ENCODE assay signal across 8 mouse cellular contexts in the genomic region with DNA sequence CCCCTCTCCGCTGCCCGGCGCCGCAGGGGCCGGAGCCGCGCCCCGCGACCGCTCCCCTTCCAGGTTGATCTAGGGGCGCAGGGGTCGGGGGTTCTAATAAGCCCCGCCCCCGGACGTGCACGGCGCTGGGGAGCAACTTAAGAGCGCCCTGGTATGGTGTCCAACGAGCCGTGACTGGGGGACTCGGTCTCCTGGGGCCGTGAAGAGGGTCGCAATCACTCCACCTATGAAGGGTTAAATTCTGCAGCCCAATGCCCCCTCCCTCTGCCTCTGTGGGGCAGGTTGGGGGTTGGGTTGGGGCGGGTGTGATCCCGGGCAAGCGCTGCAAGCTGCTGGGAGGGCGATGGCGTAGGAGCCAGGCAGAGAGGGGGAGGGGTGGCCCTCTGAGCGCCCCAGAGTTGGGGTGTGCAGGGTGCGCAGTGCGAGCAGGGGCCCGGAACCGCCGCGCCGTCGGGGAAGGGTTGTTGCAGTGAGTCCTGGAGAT. TPM values are rescaled to one million over a fixed set of nuclear protein-coding genes. Genes with fewer than 3 reads are reported as not detected.
A peak's percentile ranks its signal among the peaks of the same experiment; 100 is the strongest.
DNase-seq lines count a peak whose midpoint lies in the region; ATAC-seq and TF ChIP-seq lines count a peak whose summit lies in the region.

No protein-coding gene starts in this region.

- peaks cover 22% of the 10 kb centered on the region for H3K79me2 ChIP-seq in myocyte (ENCODE audit: control insufficient read depth, insufficient read depth)

- H3K27ac ChIP-seq in embryonic fibroblast, embryonic 13.5 days (ENCODE audit: insufficient read depth, low read length) = peak overlapping the region; percentile 38; the same call in 1 of the 2 replicates
- peak overlapping the region; percentile 91 for H3K27ac ChIP-seq in heart, embryonic 11.5 days (ENCODE audit: low read depth, low read length)
- peak overlapping the region; percentile 87 for H3K27ac ChIP-seq in kidney, embryonic 15.5 days
- peak overlapping the region; percentile 77 for H3K27ac ChIP-seq in liver, embryonic 12.5 days

- peak; percentile 40 for DNase-seq in 416B (ENCODE audit: low read depth)
- peak; percentile 78 to 91 for DNase-seq in adrenal gland, postnatal 36 days
- peak; percentile 70 to 85 for DNase-seq in spleen, postnatal 4 days (ENCODE audit: low spot score in 2 of 2)

- H3K9ac ChIP-seq in heart, embryonic 11.5 days (ENCODE audit: low read depth, low read length) = peak overlapping the region; percentile 97
- peak overlapping the region; percentile 94 for H3K9ac ChIP-seq in kidney, embryonic 15.5 days
- H3K9ac ChIP-seq in liver, embryonic 12.5 days = peak overlapping the region; percentile 82

- TF ChIP-seq CTCF in embryonic fibroblast, embryonic 13.5 days (IDR thresholded peaks at IDR 0.05; ENCODE audit: borderline replicate concordance, insufficient read depth, low read length) = no peak

- no peaks in the 10 kb centered on the region for H3K36me3 ChIP-seq in heart, embryonic 11.5 days (ENCODE audit: control insufficient read depth, insufficient read depth, low read length)
- no peaks in the 10 kb centered on the region for H3K36me3 ChIP-seq in kidney, embryonic 15.5 days
- no peaks in the 10 kb centered on the region for H3K36me3 ChIP-seq in liver, embryonic 12.5 days
- peaks cover 5% of the 10 kb centered on the region for H3K36me3 ChIP-seq in myocyte (ENCODE audit: control insufficient read depth, insufficient read depth)

- H3K4me2 ChIP-seq in heart, embryonic 11.5 days = peak overlapping the region; percentile 82
- peak overlapping the region; percentile 75 for H3K4me2 ChIP-seq in kidney, embryonic 15.5 days
- H3K4me2 ChIP-seq in liver, embryonic 12.5 days = peak overlapping the region; percentile 97
- H3K4me2 ChIP-seq in myocyte (ENCODE audit: low read depth) = peak overlapping the region; percentile 64

- WGBS in heart, embryonic 11.5 days (ENCODE audit: insufficient replicate concordance) = under 1% methylated on average over 37 of the region's 37 CpGs
- WGBS in kidney, embryonic 15.5 days = 1% methylated on average over 34 of the region's 37 CpGs
- WGBS in liver, embryonic 12.5 days (ENCODE audit: insufficient replicate concordance) = 2% methylated on average over 30 of the region's 37 CpGs

- peak overlapping the region; percentile 42 for H3ac ChIP-seq in myocyte (ENCODE audit: control insufficient read depth, insufficient read length)

- no peaks in the 10 kb centered on the region for H3K9me3 ChIP-seq in heart, embryonic 11.5 days (replicated peaks; ENCODE audit: control insufficient read depth, low read length)
- no peaks in the 10 kb centered on the region for H3K9me3 ChIP-seq in kidney, embryonic 15.5 days (replicated peaks)
- H3K9me3 ChIP-seq in liver, embryonic 12.5 days (replicated peaks) = no peaks in the 10 kb centered on the region

- peak; percentile 34; the same call in 1 of the 2 replicates for TF ChIP-seq POLR2A in embryonic fibroblast, embryonic 13.5 days (IDR thresholded peaks at IDR 0.05; ENCODE audit: low read depth, low read length)
- TF ChIP-seq POLR2A in myocyte (IDR thresholded peaks at IDR 0.05; ENCODE audit: insufficient read length, low read depth) = peak; percentile 51

- no peaks in the 10 kb centered on the region for H3K27me3 ChIP-seq in heart, embryonic 11.5 days (ENCODE audit: control insufficient read depth, insufficient read depth, low read length)
- H3K27me3 ChIP-seq in kidney, embryonic 15.5 days = no peaks in the 10 kb centered on the region
- 0 out of 2 replicates have a peak, but pooled peaks cover 20% of the 10 kb centered on the region for H3K27me3 ChIP-seq in liver, embryonic 12.5 days (replicated peaks)
- no peaks in the 10 kb centered on the region for H3K27me3 ChIP-seq in myocyte (ENCODE audit: control insufficient read depth, insufficient read depth, insufficient read length)

- peaks cover 13% of the 10 kb centered on the region; the same call in 1 of the 2 replicates for H3K4me1 ChIP-seq in embryonic fibroblast, embryonic 13.5 days (ENCODE audit: control insufficient read depth, insufficient read depth, low read length)
- peaks cover 12% of the 10 kb centered on the region for H3K4me1 ChIP-seq in heart, embryonic 11.5 days (ENCODE audit: control insufficient read depth, insufficient read depth, low read length)
- H3K4me1 ChIP-seq in kidney, embryonic 15.5 days = peaks cover 31% of the 10 kb centered on the region
- H3K4me1 ChIP-seq in liver, embryonic 12.5 days = peaks cover 34% of the 10 kb centered on the region

- peak overlapping the region; percentile 88 for H3K4me3 ChIP-seq in embryonic fibroblast, embryonic 13.5 days (ENCODE audit: insufficient read depth, low read length)
- peak overlapping the region; percentile 93 for H3K4me3 ChIP-seq in heart, embryonic 11.5 days (ENCODE audit: low read depth, low read length)
- H3K4me3 ChIP-seq in kidney, embryonic 15.5 days (replicated peaks) = peak overlapping the region; percentile 86
- H3K4me3 ChIP-seq in liver, embryonic 12.5 days = peak overlapping the region; percentile 71
- peak overlapping the region; percentile 59 for H3K4me3 ChIP-seq in myocyte

- ATAC-seq in heart, embryonic 11.5 days (replicated peaks; ENCODE audit: insufficient number of reproducible peaks, low FRiP score, low TSS enrichment) = peak; percentile 68
- ATAC-seq in kidney, embryonic 15.5 days (replicated peaks; ENCODE audit: low FRiP score) = peak; percentile 77
- peak; percentile 75 for ATAC-seq in liver, embryonic 12.5 days

TF ChIP-seq in myocyte, 11 proteins besides CTCF, POLR2A, EP300 and RAD21:
- no peak for TF ChIP-seq TCF3 (IDR thresholded peaks at IDR 0.05; ENCODE audit: insufficient read length, low read depth)
- no peak for TF ChIP-seq SRF (IDR thresholded peaks at IDR 0.05; ENCODE audit: control insufficient read depth, insufficient read length, low read depth)
- TF ChIP-seq MYOD1 (IDR thresholded peaks at IDR 0.05; ENCODE audit: control insufficient read depth in 1 of 3, insufficient read length in 2 of 3, low read depth in 2 of 3) = no peak
- no peak for TF ChIP-seq E2F4 (IDR thresholded peaks at IDR 0.05; ENCODE audit: insufficient read depth)
- no peak for TF ChIP-seq CEBPB (IDR thresholded peaks at IDR 0.05; ENCODE audit: insufficient read depth, poor library complexity, severe bottlenecking)
- no peak for TF ChIP-seq POLR2AphosphoS2 (IDR thresholded peaks at IDR 0.05; ENCODE audit: insufficient read length, low read depth)
- no peak for TF ChIP-seq TCF12 (IDR thresholded peaks at IDR 0.05; ENCODE audit: insufficient read depth, poor library complexity, severe bottlenecking)
- TF ChIP-seq REST (IDR thresholded peaks at IDR 0.05; ENCODE audit: insufficient read depth, insufficient read length) = no peak

RNA-seq across cellular contexts. Expression of gene Zbtb4, which starts 0.5 kb away (rescaled TPM):
- 10 to 100 TPM; 57.7 to 63.8 TPM for total RNA-seq in adrenal gland, postnatal 36 days (2021)
- 22.6 and 28.5 TPM in 2 replicates for polyA plus RNA-seq in embryonic fibroblast, embryonic 13.5 days (2011; ENCODE audit: insufficient read length, low read depth, missing spikeins)
- polyA plus RNA-seq in heart, embryonic 11.5 days (2014; fragmentation: Nextera tagmentation; extraction: Ambion mirVana) = 2.1 and 3.1 TPM in 2 replicates
- 1.9 and 2.8 TPM in 2 replicates for polyA plus RNA-seq in kidney, embryonic 15.5 days (2015; fragmentation: Nextera tagmentation; extraction: Ambion mirVana)
- 0.43 and 0.70 TPM in 2 replicates for polyA plus RNA-seq in liver, embryonic 12.5 days (2016; fragmentation: Nextera tagmentation; extraction: Ambion mirVana)
- polyA plus RNA-seq in myocyte (2012; fragmentation: generic; extraction: Trizol) = 9.4 TPM

RNA-seq across cellular contexts. Expression of gene Slc35g3, which starts 4.4 kb away (rescaled TPM):
- not detected for total RNA-seq in adrenal gland, postnatal 36 days (2021)
- not detected in 2 replicates for polyA plus RNA-seq in embryonic fibroblast, embryonic 13.5 days (2011; ENCODE audit: insufficient read length, low read depth, missing spikeins)
- 0.10 TPM in 1 of 2 replicates, not detected in the other for polyA plus RNA-seq in heart, embryonic 11.5 days (2014; fragmentation: Nextera tagmentation; extraction: Ambion mirVana)
- 0.27 and 0.36 TPM in 2 replicates for polyA plus RNA-seq in kidney, embryonic 15.5 days (2015; fragmentation: Nextera tagmentation; extraction: Ambion mirVana)
- not detected in 2 replicates for polyA plus RNA-seq in liver, embryonic 12.5 days (2016; fragmentation: Nextera tagmentation; extraction: Ambion mirVana)
- polyA plus RNA-seq in myocyte (2012; fragmentation: generic; extraction: Trizol) = 0.26 TPM

RNA-seq across cellular contexts. Expression of gene Polr2a, which starts 7.7 kb away (rescaled TPM):
- 10 to 100 TPM; 86.4 to 90.3 TPM for total RNA-seq in adrenal gland, postnatal 36 days (2021)
- 82.6 and 90.9 TPM in 2 replicates for polyA plus RNA-seq in embryonic fibroblast, embryonic 13.5 days (2011; ENCODE audit: insufficient read length, low read depth, missing spikeins)
- polyA plus RNA-seq in heart, embryonic 11.5 days (2014; fragmentation: Nextera tagmentation; extraction: Ambion mirVana) = 29.0 and 36.7 TPM in 2 replicates
- polyA plus RNA-seq in kidney, embryonic 15.5 days (2015; fragmentation: Nextera tagmentation; extraction: Ambion mirVana) = 29.9 and 31.1 TPM in 2 replicates
- 17.4 and 20.2 TPM in 2 replicates for polyA plus RNA-seq in liver, embryonic 12.5 days (2016; fragmentation: Nextera tagmentation; extraction: Ambion mirVana)
- 69.5 TPM for polyA plus RNA-seq in myocyte (2012; fragmentation: generic; extraction: Trizol)

RNA-seq across cellular contexts. Expression of gene Chrnb1, which starts 29.6 kb away (rescaled TPM):
- 1 to 10 TPM; 1.1 to 1.8 TPM for total RNA-seq in adrenal gland, postnatal 36 days (2021)
- 4.6 and 7.2 TPM in 2 replicates for polyA plus RNA-seq in embryonic fibroblast, embryonic 13.5 days (2011; ENCODE audit: insufficient read length, low read depth, missing spikeins)
- 3.7 and 4.5 TPM in 2 replicates for polyA plus RNA-seq in heart, embryonic 11.5 days (2014; fragmentation: Nextera tagmentation; extraction: Ambion mirVana)
- 11.4 and 12.3 TPM in 2 replicates for polyA plus RNA-seq in kidney, embryonic 15.5 days (2015; fragmentation: Nextera tagmentation; extraction: Ambion mirVana)
- 0.63 and 0.64 TPM in 2 replicates for polyA plus RNA-seq in liver, embryonic 12.5 days (2016; fragmentation: Nextera tagmentation; extraction: Ambion mirVana)
- 95.3 TPM for polyA plus RNA-seq in myocyte (2012; fragmentation: generic; extraction: Trizol)

RNA-seq across cellular contexts. Expression of gene Fgf11, which starts 35.5 kb away (rescaled TPM):
- 1 to 10 TPM; 3.9 to 8.6 TPM for total RNA-seq in adrenal gland, postnatal 36 days (2021)
- 1.1 and 2.5 TPM in 2 replicates for polyA plus RNA-seq in embryonic fibroblast, embryonic 13.5 days (2011; ENCODE audit: insufficient read length, low read depth, missing spikeins)
- polyA plus RNA-seq in heart, embryonic 11.5 days (2014; fragmentation: Nextera tagmentation; extraction: Ambion mirVana) = 1.5 and 2.5 TPM in 2 replicates
- polyA plus RNA-seq in kidney, embryonic 15.5 days (2015; fragmentation: Nextera tagmentation; extraction: Ambion mirVana) = 2.0 and 2.5 TPM in 2 replicates
- 0.45 and 0.48 TPM in 2 replicates for polyA plus RNA-seq in liver, embryonic 12.5 days (2016; fragmentation: Nextera tagmentation; extraction: Ambion mirVana)
- 17.5 TPM for polyA plus RNA-seq in myocyte (2012; fragmentation: generic; extraction: Trizol)

Comparison
In these comparisons a context has a peak if more than half of its experiments do, and no peak if none do; other contexts are left out.
1. Peak in every context shown above with its lines: DNase-seq, ATAC-seq, H3K4me3 ChIP-seq and H3K27ac ChIP-seq.
2. H3K27ac ChIP-seq: peak in every context shown above with its lines; median percentile 91 in heart, embryonic 11.5 days; 87 in kidney, embryonic 15.5 days; 77 in liver, embryonic 12.5 days; 38 in embryonic fibroblast, embryonic 13.5 days.